Mouse (Mus musculus) erythroblast, adult 5-6 weeks (primary cell): Measurements from ENCODE around the gene Ddost. TPM values are rescaled to one million over a fixed set of nuclear protein-coding genes. Genes with fewer than 3 reads are reported as not detected.

Experiments used
- ATAC-seq: replicated peaks from 2 replicates; pipeline ENCODE4 v1.8.0; 2016; ENCODE audit warnings: moderate number of reproducible peaks, mild to moderate bottlenecking, moderate TSS enrichment, inconsistent platforms; ENCODE audit not compliant: poor library complexity, low FRiP score, severe bottlenecking
- total RNA-seq, 2 experiments: library from RNA; stranded (forward) in 1 of 2; stranded (reverse) in 1 of 2; fragments of 150-400 nt in 1 of 2; fragments of 200-764, 138-1000 nt in 1 of 2; gene quantifications; 2 replicates each; pipeline versions ENCODE4 v1.2.3 to v1.2.4; 2015 to 2017; ENCODE audit warnings: low replicate concordance in 2 of 2

Gene Ddost
- total RNA-seq, 2 experiments from 2014 or later: 36.8 to 48.2 TPM

GRCm38 (mm10) chr4:138361370-138361821 is 56.9 kb downstream of the Ddost start:
- no peak for ATAC-seq

Other genes with a start within 250 kb of the Ddost start
- gene Hp1bp3, start 88.4 kb upstream of the Ddost start, total RNA-seq (2015; ENCODE audit: low replicate concordance): 79.7 and 79.8 TPM in 2 replicates
- gene Hp1bp3, start 88.4 kb upstream of the Ddost start, total RNA-seq (2017; ENCODE audit: low replicate concordance): 126 and 158 TPM in 2 replicates
- gene Sh2d5, start 54.3 kb upstream of the Ddost start, total RNA-seq (2015; ENCODE audit: low replicate concordance): 3.1 and 6.3 TPM in 2 replicates
- 5.4 and 6.4 TPM in 2 replicates for gene Sh2d5, start 54.3 kb upstream of the Ddost start, total RNA-seq (2017; ENCODE audit: low replicate concordance)
- gene Kif17, start 54.3 kb upstream of the Ddost start, total RNA-seq (2015; ENCODE audit: low replicate concordance): 3.3 TPM in 1 of 2 replicates, not detected in the other
- 0.26 and 1.3 TPM in 2 replicates for gene Kif17, start 54.3 kb upstream of the Ddost start, total RNA-seq (2017; ENCODE audit: low replicate concordance)
- gene Pink1, start 21.6 kb downstream of the Ddost start, total RNA-seq (2015; ENCODE audit: low replicate concordance): 52.7 and 58.8 TPM in 2 replicates
- gene Pink1, start 21.6 kb downstream of the Ddost start, total RNA-seq (2017; ENCODE audit: low replicate concordance): 91.2 and 111 TPM in 2 replicates
- not detected in 2 replicates for gene Cda, start 63.3 kb downstream of the Ddost start, total RNA-seq (2015; ENCODE audit: low replicate concordance)
- not detected in 2 replicates for gene Cda, start 63.3 kb downstream of the Ddost start, total RNA-seq (2017; ENCODE audit: low replicate concordance)
- gene Fam43b, start 91.8 kb downstream of the Ddost start, total RNA-seq (2015; ENCODE audit: low replicate concordance): not detected in 2 replicates
- gene Fam43b, start 91.8 kb downstream of the Ddost start, total RNA-seq (2017; ENCODE audit: low replicate concordance): not detected in 2 replicates
- gene Mul1, start 129.9 kb downstream of the Ddost start, total RNA-seq (2015; ENCODE audit: low replicate concordance): 3.7 and 4.2 TPM in 2 replicates
- gene Mul1, start 129.9 kb downstream of the Ddost start, total RNA-seq (2017; ENCODE audit: low replicate concordance): 2.0 and 3.8 TPM in 2 replicates
- not detected in 2 replicates for gene Camk2n1, start 149.6 kb downstream of the Ddost start, total RNA-seq (2015; ENCODE audit: low replicate concordance)
- not detected in 2 replicates for gene Camk2n1, start 149.6 kb downstream of the Ddost start, total RNA-seq (2017; ENCODE audit: low replicate concordance)